Mouse (Mus musculus) adrenal gland, postnatal 36 days (tissue): Measurements from ENCODE around the gene Farp1. TPM values are rescaled to one million over a fixed set of nuclear protein-coding genes. Genes with fewer than 3 reads are reported as not detected.

Experiments used
- DNase-seq, 2 experiments: peaks; one replicate each; pipeline ENCODE4 v3.0.0; 2021; ENCODE audit warnings: mixed read lengths in 1 of 2
- total RNA-seq, 2 experiments: library from RNA; stranded (reverse); gene quantifications; 2 replicates each; pipeline ENCODE4 v1.2.3; 2021

Gene Farp1
- total RNA-seq, 2 experiments from 2014 or later, result 17.2 to 25.1 TPM

DNA sequence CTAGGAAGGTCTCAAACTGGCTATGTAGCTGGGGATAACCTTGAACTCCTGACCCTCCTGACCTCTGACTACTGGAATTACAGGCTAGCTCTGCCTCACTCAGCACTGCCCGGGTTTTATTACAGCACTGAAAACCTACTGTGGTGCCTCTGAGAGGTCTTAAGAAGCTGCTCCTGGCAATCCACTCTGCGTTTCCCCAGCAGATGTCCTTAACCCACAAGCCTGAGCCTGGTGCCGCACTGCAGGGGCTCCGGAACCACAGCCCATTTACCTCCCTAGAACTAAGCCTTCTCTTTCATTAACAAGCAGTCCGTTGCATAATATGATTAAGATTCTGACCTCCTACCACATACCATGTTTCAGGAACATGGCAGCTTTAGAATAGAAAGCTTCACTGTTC, 281.1 kb downstream of the Farp1 start:
- DNase-seq, result no peak

DNA sequence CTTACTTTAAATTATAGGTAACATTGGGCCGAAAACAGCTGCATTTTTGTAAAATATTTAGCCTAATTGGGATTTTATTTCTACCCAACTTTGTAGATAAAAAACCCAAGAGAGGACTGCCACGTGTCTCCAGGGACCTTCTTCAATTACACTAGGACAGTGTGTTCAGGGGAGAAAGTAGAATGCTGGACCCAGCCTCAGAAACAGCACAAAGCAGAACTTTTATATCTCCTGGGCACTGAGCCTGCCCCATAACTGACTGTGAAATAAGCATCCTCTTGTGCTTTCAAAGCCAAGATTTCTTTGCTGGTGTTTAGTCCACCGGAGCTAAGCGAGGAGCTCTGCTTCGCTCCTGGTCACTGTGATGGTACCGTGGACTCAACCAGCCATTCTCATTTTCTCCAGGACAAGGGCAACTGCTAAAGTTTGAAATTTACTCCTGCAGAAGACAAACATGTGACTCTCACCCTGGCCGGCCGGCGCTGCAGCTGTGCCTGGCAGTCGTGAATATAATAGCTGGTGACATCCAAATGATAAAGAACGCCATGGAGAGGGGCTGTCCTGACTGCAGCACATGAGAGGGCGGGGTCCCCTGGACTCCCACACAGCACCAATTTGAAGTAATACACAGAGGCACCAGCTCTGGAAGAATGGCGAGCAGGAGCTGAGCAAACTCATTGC, 281.8 kb downstream of the Farp1 start:
- DNase-seq, result no peak

DNA sequence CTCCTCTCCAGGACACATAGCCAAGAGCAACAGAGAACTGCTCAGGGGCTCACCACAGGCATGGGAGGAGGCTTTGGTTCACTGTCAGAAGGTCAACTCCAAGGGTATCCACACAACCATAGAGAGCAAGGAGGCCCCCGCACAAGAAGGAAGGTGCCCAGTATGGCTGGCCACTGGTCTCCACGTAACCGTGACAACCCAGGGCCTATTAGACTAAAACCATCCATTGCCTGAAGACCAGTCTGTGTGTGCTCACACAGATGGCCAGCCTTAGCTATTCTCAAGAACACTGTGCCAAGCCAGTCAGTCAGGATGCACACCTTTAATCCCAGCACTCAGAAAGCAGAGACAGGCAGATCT, 282.3 kb downstream of the Farp1 start:
- no peak for DNase-seq

DNA sequence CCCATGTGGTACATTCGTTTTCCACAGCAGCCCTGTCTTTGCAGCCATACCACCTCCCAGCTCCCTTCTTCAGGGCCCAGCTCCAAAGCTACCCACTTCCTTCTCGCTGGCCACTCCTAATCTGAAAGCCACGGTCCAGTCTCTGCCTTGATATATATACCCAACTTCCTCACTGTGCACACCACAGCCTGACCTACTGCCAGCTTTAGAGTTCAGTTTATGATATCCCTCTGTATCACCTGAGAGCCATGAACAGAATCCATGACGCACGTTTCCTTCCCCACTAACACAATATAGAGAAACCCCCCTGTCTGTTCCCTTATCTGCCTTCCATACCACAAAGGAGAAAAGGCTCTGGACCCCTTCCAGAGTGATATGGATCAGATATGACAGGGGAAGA, 283.4 kb downstream of the Farp1 start:
- no peak for DNase-seq

DNA sequence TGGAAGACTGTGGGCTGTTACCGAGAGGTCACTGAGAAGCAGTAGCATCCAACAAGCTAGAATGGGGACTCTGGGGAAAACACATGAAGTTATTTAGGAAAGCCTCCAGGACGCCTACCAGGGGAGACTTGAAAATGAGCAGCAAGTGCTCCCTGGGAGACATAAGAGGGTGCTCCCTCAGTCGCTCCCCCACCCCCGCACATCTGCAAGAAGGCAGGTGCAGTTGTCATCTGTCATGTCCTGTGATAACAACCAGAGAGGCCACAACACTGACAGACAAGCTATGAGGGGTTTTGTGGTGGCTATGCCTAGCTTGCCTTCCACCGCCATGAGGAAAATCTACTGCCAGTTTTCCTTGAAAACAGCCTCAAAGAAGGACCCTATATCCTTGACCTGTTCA, 287.1 kb downstream of the Farp1 start:
- no peak for DNase-seq

DNA sequence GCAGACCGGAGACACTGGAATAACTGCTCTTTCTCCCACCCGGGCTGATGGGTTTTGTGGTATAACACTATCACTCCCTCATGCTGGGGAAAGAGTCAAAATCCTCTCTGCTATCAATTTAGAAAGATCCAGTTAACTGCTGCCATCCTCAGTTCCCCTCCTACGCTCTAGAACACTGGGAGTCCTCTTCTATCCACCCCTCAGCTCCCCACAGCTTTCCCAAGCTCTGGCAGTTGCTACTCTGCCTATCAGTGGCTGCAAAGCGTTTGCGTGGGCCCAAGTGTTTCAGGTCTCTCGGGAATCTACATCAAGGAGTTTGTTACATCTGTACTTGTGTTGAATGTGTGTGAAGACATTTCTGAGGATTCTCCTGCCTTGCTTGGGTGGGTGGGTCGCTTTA, 287.6 kb downstream of the Farp1 start:
- no peak for DNase-seq

DNA sequence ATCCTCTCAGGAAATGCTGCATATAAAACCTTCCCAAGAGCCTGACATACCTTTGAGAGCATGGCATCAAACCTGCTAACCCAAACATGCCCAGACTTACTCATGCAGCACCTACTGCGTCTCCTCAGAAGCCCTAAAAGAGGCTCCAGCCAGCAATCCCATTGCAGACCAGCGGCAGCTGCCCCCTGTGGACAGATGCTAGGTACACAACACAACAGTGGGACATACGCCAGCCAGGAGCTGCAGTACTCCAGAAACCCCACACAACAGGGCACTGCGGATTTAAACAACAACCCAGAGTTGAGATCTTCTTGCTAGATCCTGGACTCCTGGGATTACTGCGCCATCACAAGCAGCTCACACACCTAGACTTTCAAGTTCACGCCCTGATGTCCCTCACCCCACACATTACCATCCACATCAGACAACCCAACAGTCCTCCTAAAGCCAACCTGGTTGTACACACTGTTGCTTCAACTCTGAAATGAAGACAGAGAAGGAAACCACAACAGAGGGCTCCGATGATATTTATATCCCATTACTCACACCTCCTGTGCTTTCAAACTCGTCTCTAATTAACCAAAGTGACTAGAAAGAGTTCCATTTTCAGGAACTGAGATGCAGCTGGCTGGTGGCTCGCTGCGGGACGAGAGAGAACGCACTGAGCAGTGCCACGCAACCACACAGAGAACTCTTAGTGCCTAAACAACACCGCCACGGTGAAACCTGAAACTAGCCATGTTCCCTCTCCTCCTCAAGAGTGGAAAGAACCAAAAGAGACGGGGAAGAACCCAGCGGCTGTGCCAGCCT, 289.7 kb downstream of the Farp1 start:
- no peak for DNase-seq

DNA sequence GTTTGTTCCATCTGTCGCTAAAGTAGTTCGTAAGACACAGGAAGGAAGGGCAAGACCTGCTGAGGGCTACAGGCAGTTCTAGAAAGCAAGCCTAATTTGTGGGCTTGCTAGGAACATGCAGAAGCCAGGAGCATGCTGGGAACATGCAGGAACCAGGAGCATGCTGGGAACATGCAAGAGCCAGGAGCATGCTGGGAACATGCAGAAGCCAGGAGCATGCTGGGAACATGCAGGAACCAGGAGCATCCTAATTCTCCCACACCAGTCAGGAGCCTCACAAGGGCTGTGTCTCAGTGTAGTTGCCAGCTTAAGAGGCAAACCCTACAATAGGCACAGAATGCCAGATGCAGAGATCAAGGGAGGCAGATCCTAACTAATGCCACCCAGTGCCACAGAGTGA, 291.4 kb downstream of the Farp1 start:
- DNase-seq, result no peak

DNA sequence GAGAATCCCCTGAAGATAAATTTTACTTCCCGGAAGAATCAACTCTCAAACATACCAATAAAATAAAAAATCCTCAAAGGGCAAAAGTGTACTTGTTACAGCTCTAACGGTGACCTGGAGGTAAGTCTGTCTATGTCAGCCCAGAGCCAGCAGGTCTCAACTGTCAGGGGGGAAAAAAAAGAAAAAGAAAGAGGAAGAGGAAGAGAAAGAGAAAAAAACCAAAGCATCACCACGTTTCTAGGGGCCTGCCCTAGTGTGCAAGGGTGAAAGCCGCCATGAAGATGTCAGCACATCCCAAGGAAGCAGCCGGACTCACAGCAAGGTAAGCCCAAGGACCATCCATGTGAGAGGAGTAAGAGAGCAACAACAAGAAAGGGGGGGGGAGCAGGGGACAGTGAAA, 293.9 kb downstream of the Farp1 start:
- DNase-seq, result no peak

DNA sequence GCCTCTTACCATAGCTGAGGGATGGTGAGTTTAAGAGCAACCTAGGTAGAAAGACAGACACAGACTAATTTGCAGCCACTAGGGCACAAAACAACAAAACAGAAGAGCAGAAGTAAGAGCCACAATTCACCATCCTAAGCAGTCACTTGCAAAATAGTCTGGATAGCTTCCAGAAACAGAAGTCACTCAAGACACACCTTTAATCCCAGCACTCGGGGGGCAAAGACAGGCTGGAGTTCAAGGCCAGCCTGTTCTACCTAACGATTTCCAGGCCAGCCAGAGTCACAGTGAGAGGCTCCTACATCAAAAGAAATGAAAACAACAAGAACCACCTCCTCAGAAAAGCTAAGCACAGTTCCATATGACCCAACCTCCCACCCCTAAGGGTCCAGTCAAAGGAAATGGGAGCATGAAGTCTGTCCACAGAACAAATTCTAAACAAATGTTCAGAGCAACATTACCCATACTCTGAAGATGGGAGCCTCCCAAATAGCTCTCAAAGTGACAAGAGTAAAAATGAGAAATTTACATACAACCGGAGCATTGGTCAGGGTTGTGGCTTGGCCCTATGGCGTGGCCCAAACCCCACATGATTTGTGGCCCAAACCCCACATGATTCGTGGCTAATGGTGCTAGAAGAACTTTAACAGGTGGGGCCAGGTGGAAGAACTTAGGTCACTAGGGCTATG, 294.5 kb downstream of the Farp1 start:
- no peak for DNase-seq

DNA sequence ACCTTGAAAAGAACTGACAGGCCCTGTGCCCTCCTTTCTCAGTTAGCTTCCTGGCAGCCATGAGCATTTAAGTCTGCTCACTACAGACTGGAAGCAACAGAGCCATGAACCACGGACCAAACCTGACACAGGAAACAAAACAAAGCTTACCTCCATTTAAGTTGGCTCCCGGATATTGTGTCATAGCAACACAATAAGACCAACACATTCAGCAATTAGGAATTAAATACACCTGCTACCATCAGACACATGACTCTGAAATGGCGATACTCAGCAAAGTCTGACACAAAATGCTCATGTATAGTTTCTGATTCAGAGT, 295.0 kb downstream of the Farp1 start:
- DNase-seq, result no peak

Other genes with a start within 250 kb of the Farp1 start
- 10 to 100 TPM; 80.4 to 88.0 TPM for gene Ipo5, start 124.0 kb upstream of the Farp1 start, total RNA-seq